Mouse (Mus musculus) erythroblast, adult 5-6 weeks (primary cell): ENCODE data around the gene Tmc4. TPM values are rescaled to one million over a fixed set of nuclear protein-coding genes. Genes with fewer than 3 reads are reported as not detected.

Experiments used
- ATAC-seq: replicated peaks from 2 replicates; pipeline ENCODE4 v1.8.0; 2016; ENCODE audit warnings: moderate number of reproducible peaks, mild to moderate bottlenecking, moderate TSS enrichment, inconsistent platforms; ENCODE audit not compliant: poor library complexity, low FRiP score, severe bottlenecking
- total RNA-seq, 2 experiments: library from RNA; stranded (forward) in 1 of 2; stranded (reverse) in 1 of 2; fragments of 150-400 nt in 1 of 2; fragments of 200-764, 138-1000 nt in 1 of 2; gene quantifications; 2 replicates each; pipeline versions ENCODE4 v1.2.3 to v1.2.4; 2015 to 2017; ENCODE audit warnings: low replicate concordance in 2 of 2

The Tmc4 gene
- total RNA-seq, 2 experiments from 2014 or later: 2.1 TPM; not detected in 1

- peak; percentile 90 for ATAC-seq
These were observed 15.8 kb upstream of the Tmc4 start, which contains the start of gene Mboat7 for GRCm38 (mm10) chr7:3692987-3693808. Gene Mboat7 (minus strand): TSS chr7:3693523.

DNA sequence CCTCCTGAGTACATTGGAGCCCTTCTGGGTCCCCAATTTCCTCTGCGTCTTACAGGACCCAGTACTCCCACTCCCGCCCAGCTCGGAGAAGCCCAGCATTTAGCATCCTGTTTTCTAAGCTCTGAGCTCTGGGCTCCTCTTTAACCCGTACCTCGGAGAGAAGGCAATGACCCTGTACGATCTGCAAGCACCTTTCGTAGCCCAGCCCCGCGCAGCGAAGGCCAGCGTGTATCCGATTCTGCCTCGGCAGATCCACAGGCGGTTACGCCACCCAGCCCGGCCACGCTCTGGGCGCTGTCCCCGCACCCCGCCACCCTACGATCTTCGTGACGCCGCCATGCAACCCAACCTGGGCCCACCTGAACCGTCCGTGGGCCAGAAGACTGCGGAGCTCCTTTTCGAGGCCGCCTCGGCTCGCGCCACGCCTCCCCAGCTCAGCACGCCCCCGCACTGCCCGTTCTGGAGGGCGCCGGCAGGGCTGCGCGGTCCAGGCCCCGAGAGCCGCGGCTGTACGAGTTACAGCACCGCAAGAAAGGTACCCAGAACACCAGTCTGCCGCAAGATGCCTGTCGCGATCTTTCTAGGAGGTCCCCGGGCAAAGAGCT lies 15.1 kb upstream of the Tmc4 start, which contains the start of gene Tsen34:
Tsen34 (plus strand) TSS at position 482 of the 605 bp plus-strand sequence.
- no peak; the same call in none of the 2 replicates for ATAC-seq

DNA sequence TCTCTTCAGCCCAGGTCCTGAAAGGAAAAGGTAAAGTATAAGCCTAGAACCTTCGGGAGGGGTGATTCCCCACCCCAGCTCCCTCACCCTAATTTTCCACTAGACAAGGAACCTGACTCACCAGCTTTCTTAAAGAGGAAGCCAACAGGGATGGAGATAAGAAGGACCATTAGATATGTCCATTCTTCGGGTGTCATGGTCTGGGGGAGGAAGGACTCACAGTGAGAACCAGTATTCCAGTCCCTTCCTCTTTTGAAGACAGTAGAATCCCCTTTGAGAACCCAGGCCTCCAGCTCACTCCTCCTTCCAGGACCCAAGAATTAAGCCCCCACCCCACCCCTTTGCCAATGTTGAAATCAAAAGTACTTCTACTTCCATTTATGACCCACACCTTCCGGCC lies 14.6 kb upstream of the Tmc4 start:
- ATAC-seq: no peak

DNA sequence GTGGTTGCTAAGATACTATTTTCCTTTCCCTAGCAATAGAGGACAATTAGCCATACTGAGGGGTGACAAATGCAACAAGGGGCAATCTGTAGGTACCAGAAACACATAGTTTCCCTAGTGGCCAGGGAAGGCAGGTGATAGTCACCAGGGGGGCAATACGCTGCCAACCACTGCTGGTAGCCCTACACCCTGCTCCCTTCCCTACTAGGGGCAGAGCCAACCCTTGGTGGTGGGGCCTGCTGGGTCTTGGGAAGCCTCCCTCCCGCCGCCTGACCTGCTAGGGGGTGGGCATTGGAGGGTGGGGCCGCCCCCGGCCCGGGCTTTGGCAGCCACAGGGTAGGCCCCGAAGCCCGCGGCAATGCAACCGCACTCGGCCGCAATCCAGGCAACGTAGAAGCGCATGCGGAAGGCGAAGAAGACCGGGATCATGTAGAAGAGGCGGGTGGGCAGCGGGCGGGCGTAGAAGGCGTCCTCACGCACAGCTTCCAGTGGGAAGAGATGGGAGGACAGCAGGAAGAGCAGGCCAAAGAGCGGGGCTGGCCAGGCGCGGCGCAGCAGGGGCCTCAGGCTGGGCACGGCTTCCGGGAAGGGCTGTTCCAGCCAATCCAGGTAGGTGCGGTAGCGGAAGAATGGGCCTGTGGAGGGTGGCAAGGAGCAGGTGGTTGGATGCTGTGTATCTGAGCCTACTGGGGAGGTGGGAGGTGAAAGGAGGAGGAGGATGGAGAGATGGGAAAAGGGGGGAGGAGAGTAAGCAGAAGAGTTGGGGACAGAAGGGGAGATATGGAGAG lies 8.2 kb upstream of the Tmc4 start:
- ATAC-seq: no peak

DNA sequence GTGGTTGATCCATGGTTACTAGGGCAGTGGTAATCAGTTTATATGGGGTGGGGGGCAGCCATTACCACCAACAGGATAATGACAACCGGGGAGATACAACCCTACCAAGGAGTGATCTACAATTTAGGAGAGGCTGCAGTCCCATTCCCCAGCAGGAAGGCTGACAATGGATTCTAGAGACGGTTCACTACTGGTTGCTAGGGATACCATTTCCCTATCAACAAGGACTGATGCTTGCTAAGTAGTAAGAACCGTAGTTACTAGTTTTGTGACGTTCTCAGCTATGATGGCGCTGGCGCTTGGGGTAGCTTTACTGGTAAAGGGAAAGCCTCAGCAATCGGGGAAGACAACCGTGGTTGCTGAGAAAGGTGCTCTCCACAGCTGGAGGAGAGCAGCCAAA lies 7.3 kb upstream of the Tmc4 start:
- ATAC-seq: no peak

DNA sequence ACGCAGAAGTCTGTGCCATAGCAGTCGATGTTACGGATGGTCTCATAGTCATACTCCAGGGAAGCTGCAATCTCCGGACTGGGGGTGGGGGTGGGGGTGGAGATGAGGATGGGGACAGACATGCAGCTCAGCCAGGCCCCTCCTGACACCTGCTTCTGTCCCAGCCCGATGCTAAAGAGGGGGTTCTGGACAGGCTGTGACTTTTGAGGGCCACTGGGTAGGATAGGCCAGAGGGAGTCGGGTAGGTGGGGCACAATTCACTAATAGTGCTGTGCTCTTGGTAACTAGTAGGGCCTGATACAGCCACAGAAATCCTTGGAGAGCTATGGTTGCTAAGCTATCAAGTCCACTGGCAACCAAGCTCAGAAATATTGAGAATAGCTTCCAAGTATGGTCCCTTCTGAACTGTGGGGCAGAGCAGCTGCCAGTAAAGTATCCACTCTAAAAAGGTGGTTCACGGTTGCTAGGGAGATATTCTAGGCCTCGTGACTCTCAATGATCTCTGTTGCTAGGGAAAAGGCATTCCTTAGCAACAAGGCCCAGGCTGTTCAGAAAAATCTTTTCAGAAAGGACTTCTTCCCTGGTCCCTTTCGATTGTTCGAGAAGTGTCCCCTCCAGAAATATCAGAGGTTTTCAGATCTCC lies 6.7 kb upstream of the Tmc4 start:
- ATAC-seq: no peak

DNA sequence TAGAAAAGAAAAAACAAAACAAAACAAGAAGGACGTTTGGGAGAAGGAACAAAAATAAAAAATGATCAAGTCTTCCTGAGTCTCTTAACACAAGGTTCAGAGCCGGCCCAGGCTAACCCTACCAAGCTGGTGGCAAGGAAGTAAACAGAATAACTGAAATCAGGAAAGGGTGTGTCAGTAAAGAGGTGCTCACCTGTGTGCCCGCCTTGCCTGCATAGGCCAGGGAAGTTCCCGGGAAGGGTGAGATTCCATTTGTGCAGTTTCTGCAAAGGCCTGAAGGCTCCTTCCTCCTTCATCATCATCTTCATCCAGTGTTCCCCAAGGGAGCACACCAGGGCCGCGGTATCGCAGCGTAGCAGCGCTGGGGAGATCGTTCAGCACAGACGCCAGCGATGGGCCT lies 982 bp downstream of the Tmc4 start:
- ATAC-seq: no peak

- ATAC-seq: no peak
These were observed 2.2 kb downstream of the Tmc4 start for GRCm38 (mm10) chr7:3675228-3675548.

DNA sequence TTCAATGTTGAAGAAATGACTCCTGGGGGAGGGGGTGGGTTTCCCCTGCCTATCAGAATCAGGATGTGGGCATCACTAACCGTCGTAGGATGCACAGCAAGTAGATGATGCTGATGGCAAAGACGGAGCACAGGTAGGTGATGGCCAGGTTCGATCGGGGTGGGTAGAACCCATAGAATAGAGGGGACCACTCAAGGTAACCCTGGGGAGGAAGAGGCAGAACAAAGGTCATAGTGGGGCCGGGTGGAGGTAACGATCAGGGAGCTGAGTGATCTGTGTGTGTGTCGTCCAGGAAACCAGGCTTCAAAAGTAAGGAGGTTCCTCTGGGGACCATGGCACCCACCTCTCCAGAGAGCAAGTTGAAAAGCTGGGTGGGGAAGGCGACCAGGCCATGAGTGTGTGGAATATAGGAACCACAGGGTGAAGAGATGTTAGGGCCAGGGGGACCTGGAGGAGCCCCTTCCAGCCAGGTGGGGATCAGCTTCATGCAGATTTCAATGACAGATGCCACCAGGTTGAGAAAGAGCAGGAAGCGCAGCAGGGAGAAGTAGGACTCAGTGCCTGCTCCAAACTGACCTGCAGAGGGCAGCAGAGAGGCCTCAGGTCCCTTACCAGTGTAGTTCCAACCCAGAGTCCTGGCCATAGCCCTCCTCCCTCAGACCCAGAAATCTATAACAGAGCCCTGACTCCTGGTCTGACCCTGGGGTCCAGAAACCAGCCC lies 2.7 kb downstream of the Tmc4 start:
- ATAC-seq: peak; percentile 93

DNA sequence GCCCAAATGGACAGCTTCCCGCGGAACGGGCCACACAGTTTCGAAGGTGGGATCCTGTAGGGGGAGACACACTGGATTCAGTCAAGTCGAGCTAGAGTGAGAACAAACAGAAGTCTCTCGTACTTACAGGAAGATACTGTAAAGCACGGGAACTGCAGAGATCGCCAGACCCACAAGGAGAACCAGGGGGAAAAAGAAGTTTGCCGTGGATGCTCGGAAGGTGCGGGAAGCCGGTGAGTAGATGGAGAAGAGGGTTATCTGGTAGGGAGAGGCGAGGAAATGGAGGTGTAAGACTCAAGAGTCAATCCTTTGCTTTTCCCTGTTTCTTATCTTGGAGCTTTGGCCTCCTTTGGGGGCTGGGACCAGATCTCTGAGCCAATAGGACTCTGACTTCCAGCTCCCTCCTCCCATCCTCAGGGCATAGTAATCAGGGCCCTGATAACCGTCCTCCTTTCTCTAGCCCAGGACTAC lies 10.4 kb downstream of the Tmc4 start:
- no peak for ATAC-seq

GRCm38 (mm10) chr7:3665215-3666114 lies 11.9 kb downstream of the Tmc4 start, which contains the start of gene Leng1:
Gene Leng1 (minus strand): TSS chr7:3665840.
- ATAC-seq: peak; percentile 94

- no peak for ATAC-seq
These were observed 12.7 kb downstream of the Tmc4 start for GRCm38 (mm10) chr7:3664524-3665214.

GRCm38 (mm10) chr7:3658578-3658977 lies 18.8 kb downstream of the Tmc4 start:
- no peak for ATAC-seq

DNA sequence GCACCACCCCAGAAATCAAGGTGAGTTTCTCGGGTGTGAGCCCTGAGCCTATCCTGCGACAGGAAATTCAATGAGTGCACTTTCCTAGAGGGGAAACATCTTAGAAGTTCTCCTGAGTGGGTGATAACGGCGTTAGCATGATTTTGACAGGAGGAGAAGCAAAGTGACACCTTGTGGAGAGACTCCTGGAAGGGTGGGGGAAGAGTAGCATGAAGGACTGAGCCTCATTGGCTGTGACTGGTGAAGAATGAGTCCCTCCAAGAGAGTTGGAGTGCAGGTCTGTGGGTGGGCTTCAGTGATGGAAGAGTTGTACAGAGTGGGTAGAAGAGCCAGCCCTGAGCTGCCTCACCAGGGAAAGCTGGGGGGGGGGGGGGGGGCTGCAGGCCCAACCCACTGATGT lies 20.4 kb downstream of the Tmc4 start:
- no peak for ATAC-seq

DNA sequence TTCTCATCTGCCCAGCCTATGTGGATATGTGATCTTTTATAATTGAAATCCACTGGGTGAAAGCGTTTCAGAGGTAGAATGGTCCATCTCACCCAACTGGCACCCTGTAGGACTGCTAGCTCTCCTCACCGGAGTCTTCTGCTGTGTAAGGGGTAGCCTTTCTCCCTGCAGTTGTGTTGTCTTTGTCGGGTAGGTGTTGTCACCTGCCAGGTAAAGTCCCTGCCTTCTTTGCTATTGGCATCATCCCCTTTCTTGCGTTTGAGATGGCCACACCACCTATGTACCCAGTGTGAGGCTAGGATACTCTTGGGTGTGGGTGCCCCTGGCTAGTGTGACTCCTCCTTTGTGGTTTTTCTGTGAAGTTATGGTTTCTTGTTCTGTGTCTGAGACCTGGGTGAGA lies 30.7 kb downstream of the Tmc4 start:
- no peak for ATAC-seq

DNA sequence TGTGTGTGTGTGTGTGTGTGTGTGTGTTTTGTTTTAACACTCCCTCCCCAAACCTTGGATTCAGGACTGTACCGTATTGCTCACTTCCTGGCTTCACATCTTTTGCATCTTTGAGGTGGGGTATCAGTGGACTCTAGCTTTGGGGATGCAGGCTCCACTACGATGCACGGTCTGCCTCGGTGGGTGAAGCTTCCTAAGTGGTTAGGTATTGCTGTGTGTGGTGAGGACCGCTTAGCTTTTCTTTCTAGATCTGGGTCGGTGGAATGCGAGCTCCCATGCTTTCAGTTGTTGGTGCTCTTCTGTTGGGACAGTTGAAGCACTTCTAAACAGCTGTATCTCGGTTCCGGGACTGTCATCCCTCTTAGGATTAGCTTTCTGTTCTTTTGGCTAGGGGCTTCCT lies 31.2 kb downstream of the Tmc4 start:
- no peak for ATAC-seq

- ATAC-seq: peak; percentile 26
These were observed 31.8 kb downstream of the Tmc4 start for GRCm38 (mm10) chr7:3645488-3646025.
